In genomic region chr15:37006475-37007164, GRCm38 (mm10) we compare ENCODE assay signal across 8 mouse cellular contexts. TPM values are rescaled to one million over a fixed set of nuclear protein-coding genes. Genes with fewer than 3 reads are reported as not detected.
A peak's percentile ranks its signal among the peaks of the same experiment; 100 is the strongest.
DNase-seq lines count a peak whose midpoint lies in the region.

No protein-coding gene starts in this region.

- DNase-seq in right cerebral cortex, postnatal 14 days: peak; percentile 34
- DNase-seq in right cerebral cortex, adult 18-20 months: no peak
- peak; percentile 38 for DNase-seq in c-Kit-positive CD71-positive TER-119-positive erythroid progenitor cells, embryonic 14.5 days (ENCODE audit: low spot score)
- peak; percentile 82 for DNase-seq in heart, embryonic 10.5 days (ENCODE audit: low spot score)
- no peak for DNase-seq in limb, embryonic 10.5 days (ENCODE audit: low spot score)
- peak; percentile 28 for DNase-seq in mesoderm, embryonic 11.5 days (ENCODE audit: low read depth, low spot score)
- peak; percentile 83 to 84 for DNase-seq in spleen, postnatal 36 days (ENCODE audit: low spot score in 2 of 2)
- no peak for DNase-seq in frontal cortex, postnatal 25 days (ENCODE audit: low spot score in 2 of 2)

- peaks cover 27% of the 10 kb centered on the region for H3K36me3 ChIP-seq in heart, embryonic 10.5 days
- H3K36me3 ChIP-seq in limb, embryonic 10.5 days: peaks cover 40% of the 10 kb centered on the region

- H3K27me3 ChIP-seq in heart, embryonic 10.5 days (ENCODE audit: insufficient read depth, poor library complexity, severe bottlenecking): no peaks in the 10 kb centered on the region
- no peaks in the 10 kb centered on the region for H3K27me3 ChIP-seq in limb, embryonic 10.5 days (ENCODE audit: low read depth, poor library complexity, severe bottlenecking)

- H3K9me3 ChIP-seq in heart, embryonic 10.5 days: no peaks in the 10 kb centered on the region
- no peaks in the 10 kb centered on the region for H3K9me3 ChIP-seq in limb, embryonic 10.5 days (replicated peaks)

- peak overlapping the region; percentile 100 for H3K27ac ChIP-seq in heart, embryonic 10.5 days
- H3K27ac ChIP-seq in limb, embryonic 10.5 days: peak overlapping the region; percentile 100

- H3K4me3 ChIP-seq in heart, embryonic 10.5 days: peak overlapping the region; percentile 94
- peak overlapping the region; percentile 91 for H3K4me3 ChIP-seq in limb, embryonic 10.5 days

- under 1% methylated on average over 42 of the region's 48 CpGs for WGBS in heart, embryonic 10.5 days
- 1% methylated on average over 47 of the region's 48 CpGs for WGBS in limb, embryonic 10.5 days

- H3K4me1 ChIP-seq in heart, embryonic 10.5 days: peaks cover 21% of the 10 kb centered on the region
- peaks cover 30% of the 10 kb centered on the region for H3K4me1 ChIP-seq in limb, embryonic 10.5 days

RNA-seq across cellular contexts. Expression of gene Zfp706, which starts 1.0 kb away (rescaled TPM):
- polyA plus RNA-seq in heart, embryonic 10.5 days (2016; fragmentation: Nextera tagmentation; extraction: Ambion mirVana): 456 and 495 TPM in 2 replicates
- 509 and 547 TPM in 2 replicates for polyA plus RNA-seq in limb, embryonic 10.5 days (2016; fragmentation: Nextera tagmentation; extraction: Ambion mirVana)

Comparison
In these comparisons a context has a peak if more than half of its experiments do, and no peak if none do; other contexts are left out.
1. DNase-seq: peak in right cerebral cortex, postnatal 14 days (single experiment), c-Kit-positive CD71-positive TER-119-positive erythroid progenitor cells, embryonic 14.5 days (single experiment), heart, embryonic 10.5 days (single experiment), mesoderm, embryonic 11.5 days (single experiment) and spleen, postnatal 36 days (2 of 2); none in right cerebral cortex, adult 18-20 months (single experiment), limb, embryonic 10.5 days (single experiment) and frontal cortex, postnatal 25 days (0 of 2).